Mouse (Mus musculus): ENCODE data around the gene Fign. TPM values are rescaled to one million over a fixed set of nuclear protein-coding genes. Genes with fewer than 3 reads are reported as not detected.
A peak's percentile ranks its signal among the peaks of the same experiment; 100 is the strongest.

Fign gene
- total and polyA plus RNA-seq, 3 experiments = 5.0 to 17.5 (median 8.3) TPM

DNA sequence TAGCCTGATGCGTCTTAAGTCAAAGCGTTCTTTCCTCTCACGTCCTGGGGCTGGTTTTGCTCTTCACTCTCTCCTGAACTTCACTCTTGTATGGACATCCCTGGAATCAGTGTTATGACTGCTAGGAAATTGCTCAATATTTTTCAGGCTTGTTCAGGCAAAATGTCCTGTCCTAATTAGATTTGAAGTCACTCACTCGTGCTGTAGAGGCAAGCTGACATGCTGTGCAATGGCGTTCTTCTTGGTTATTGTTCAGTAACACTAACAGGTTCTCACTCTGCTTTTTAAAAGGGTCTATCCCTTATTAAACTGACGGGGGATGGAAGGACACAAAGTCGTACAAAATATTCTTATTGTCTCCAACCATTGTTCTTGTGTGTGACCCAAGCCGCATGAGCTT, 10.2 kb upstream of the Fign start:
- intact Hi-C loops (cut with DNase I) = loop anchor here (10.0 kb wide), 1 partner anchor 403 kb away; no protein-coding TSS in a partner anchor
- no peak for DNase-seq
- Histone ChIP-seq H3K36me3 (ENCODE audit: control insufficient read depth, insufficient read depth, low read length) (no peaks in the 10 kb centered on the region), H3K27ac (no peak overlapping the region), H3K4me1 (ENCODE audit: control insufficient read depth, insufficient read depth, low read length) (no peaks in the 10 kb centered on the region), H3K4me3 (no peak overlapping the region), H3K27me3 (ENCODE audit: control insufficient read depth, insufficient read depth, low read length) (no peaks in the 10 kb centered on the region), H3K9ac (ENCODE audit: low read depth, low read length) (no peak overlapping the region), H3K79me2 (replicated peaks; ENCODE audit: control insufficient read depth, insufficient read depth, low read length) (no peaks in the 10 kb centered on the region)
- WGBS = 84% methylated on average over 8 of the region's 8 CpGs
- TF ChIP-seq POLR2A (IDR thresholded peaks at IDR 0.05; ENCODE audit: insufficient read depth, low read depth, low read length) (no peak), CTCF (IDR thresholded peaks at IDR 0.05) (no peak), EP300 (IDR thresholded peaks at IDR 0.05; ENCODE audit: insufficient read depth, low read depth, low read length) (no peak)

DNA sequence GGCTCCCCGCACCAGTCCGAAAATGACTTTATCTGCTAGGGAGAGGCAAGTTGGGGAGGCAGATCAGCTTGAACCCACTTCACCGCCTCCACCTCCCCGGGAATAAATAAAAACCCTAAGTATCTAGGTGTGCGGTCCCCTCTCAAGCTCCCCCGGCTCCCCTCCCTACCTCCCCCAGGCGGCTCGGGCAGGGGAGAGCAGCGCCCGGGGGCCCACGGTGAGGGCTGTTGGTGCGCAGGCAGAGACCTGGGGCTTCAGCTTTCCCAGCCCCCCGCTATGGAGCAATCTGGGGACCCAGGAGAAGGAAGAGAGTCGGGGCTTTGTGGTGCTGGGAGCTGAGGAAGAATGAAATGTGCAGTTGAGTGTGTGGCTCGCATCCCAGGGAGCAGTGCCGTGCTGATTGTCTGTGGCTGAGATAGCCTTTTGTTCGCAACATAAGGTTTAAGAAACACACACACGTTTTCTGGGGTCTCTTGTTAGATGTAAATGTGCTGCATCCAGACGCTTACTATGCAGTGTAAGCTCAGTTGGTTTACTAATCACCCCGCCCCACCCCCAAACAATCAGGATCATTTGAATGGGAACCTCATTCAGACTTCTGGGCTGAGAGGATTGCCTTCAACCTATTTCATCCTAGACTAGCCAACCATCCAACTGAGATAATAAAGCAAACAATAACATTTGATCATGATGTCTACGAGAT, 931 bp upstream of the Fign start:
- H3K36me3 ChIP-seq (ENCODE audit: control insufficient read depth, insufficient read depth, low read length) = no peaks in the 10 kb centered on the region
- no peaks in the 10 kb centered on the region for H3K4me1 ChIP-seq (ENCODE audit: control insufficient read depth, insufficient read depth, low read length)
- peak overlapping the region; percentile 70 for H3K4me3 ChIP-seq
- 12% methylated on average over 21 of the region's 21 CpGs for WGBS
- DNase-seq = no peak
- intact Hi-C loops (cut with DNase I) = loop anchor here (5.0 to 10.0 kb wide), 3 partner anchors 46 to 174 kb away; no protein-coding TSS in a partner anchor
- H3K79me2 ChIP-seq (replicated peaks; ENCODE audit: control insufficient read depth, insufficient read depth, low read length) = no peaks in the 10 kb centered on the region
- TF ChIP-seq EP300 (IDR thresholded peaks at IDR 0.05; ENCODE audit: insufficient read depth, low read depth, low read length) = no peak
- no peak for TF ChIP-seq POLR2A (IDR thresholded peaks at IDR 0.05; ENCODE audit: insufficient read depth, low read depth, low read length)
- peak; percentile 54 for TF ChIP-seq CTCF (IDR thresholded peaks at IDR 0.05)
- H3K27ac ChIP-seq = peak overlapping the region; percentile 62
- no peaks in the 10 kb centered on the region for H3K27me3 ChIP-seq (ENCODE audit: control insufficient read depth, insufficient read depth, low read length)
- peak overlapping the region; percentile 72 for H3K9ac ChIP-seq (ENCODE audit: low read depth, low read length)

DNA sequence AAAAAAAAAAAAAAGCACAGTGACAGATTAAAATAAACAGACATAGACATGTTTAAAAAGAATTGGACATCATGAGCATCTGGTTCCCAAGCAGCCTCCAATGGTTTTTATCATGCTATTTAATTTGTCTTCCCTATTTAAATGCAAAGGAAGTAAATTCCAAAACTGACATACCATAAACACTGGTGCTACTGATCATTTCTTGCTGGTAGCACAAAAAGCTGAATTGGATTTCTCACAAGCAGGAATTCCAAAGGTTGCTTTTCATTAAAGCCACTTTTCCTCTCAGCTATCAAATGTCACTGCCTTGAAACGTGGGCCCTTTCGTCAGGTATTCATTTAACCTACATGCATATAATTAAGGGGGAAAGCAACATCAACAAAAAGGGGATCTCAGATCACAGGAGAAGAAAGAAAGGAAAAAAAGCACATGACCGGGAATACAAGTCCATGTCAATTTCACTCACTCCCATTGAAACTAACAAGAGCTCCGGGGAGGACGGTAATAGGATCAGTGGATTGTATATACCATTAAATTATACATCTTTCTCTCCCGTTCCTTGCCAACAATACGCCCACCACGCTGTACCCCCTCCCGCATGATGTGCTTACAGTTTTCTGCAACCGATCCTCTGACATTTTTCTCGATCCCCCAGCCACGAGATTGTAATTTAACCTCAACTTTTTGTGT, 972 bp downstream of the Fign start:
- no peaks in the 10 kb centered on the region for H3K36me3 ChIP-seq (ENCODE audit: control insufficient read depth, insufficient read depth, low read length)
- H3K27me3 ChIP-seq (ENCODE audit: control insufficient read depth, insufficient read depth, low read length) = no peaks in the 10 kb centered on the region
- WGBS = 8% methylated on average over 12 of the region's 12 CpGs
- peak overlapping the region; percentile 63 for H3K9ac ChIP-seq (ENCODE audit: low read depth, low read length)
- peak overlapping the region; percentile 70 for H3K4me3 ChIP-seq
- intact Hi-C loops (cut with DNase I) = loop anchor here (2.0 to 10.0 kb wide), 4 partner anchors 14 to 172 kb away; no protein-coding TSS in a partner anchor
- TF ChIP-seq POLR2A (IDR thresholded peaks at IDR 0.05; ENCODE audit: insufficient read depth, low read depth, low read length) (no peak), CTCF (IDR thresholded peaks at IDR 0.05) (no peak), EP300 (IDR thresholded peaks at IDR 0.05; ENCODE audit: insufficient read depth, low read depth, low read length) (no peak)
- peak overlapping the region; percentile 62 for H3K27ac ChIP-seq
- no peak for DNase-seq
- H3K79me2 ChIP-seq (replicated peaks; ENCODE audit: control insufficient read depth, insufficient read depth, low read length) = no peaks in the 10 kb centered on the region
- no peaks in the 10 kb centered on the region for H3K4me1 ChIP-seq (ENCODE audit: control insufficient read depth, insufficient read depth, low read length)

DNA sequence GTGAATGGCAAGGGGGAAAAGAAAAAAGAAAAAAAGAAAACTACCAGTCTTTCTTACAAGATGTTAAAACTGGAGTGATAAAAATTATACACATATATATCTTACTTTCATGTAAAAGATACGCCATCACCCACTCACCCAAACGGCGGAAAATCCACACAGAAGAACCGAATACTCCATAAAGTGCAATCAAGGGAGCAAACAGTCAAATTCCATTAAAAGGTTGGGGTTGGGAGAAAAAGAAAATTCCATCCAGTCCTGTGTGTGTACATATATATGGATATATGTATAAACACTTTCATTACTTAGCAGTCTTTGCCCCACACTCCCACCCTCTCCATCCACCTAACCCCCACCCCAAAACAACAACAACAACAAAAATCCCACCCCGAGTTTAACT, 1.7 kb downstream of the Fign start:
- WGBS = 64% methylated on average over 5 of the region's 5 CpGs
- Histone ChIP-seq H3K79me2 (replicated peaks; ENCODE audit: control insufficient read depth, insufficient read depth, low read length) (no peaks in the 10 kb centered on the region), H3K4me1 (ENCODE audit: control insufficient read depth, insufficient read depth, low read length) (no peaks in the 10 kb centered on the region), H3K36me3 (ENCODE audit: control insufficient read depth, insufficient read depth, low read length) (no peaks in the 10 kb centered on the region; the same call in 1 of the 2 replicates), H3K27me3 (ENCODE audit: control insufficient read depth, insufficient read depth, low read length) (no peaks in the 10 kb centered on the region), H3K27ac (peak overlapping the region; percentile 62), H3K9ac (ENCODE audit: low read depth, low read length) (peak overlapping the region; percentile 34; the same call in 1 of the 2 replicates), H3K4me3 (peak overlapping the region; percentile 70)
- intact Hi-C loops (cut with DNase I) = loop anchor here (2.0 to 10.0 kb wide), 4 partner anchors 13 to 171 kb away; no protein-coding TSS in a partner anchor
- no peak for DNase-seq
- TF ChIP-seq POLR2A (IDR thresholded peaks at IDR 0.05; ENCODE audit: insufficient read depth, low read depth, low read length) (no peak), CTCF (IDR thresholded peaks at IDR 0.05) (no peak), EP300 (IDR thresholded peaks at IDR 0.05; ENCODE audit: insufficient read depth, low read depth, low read length) (no peak)

DNA sequence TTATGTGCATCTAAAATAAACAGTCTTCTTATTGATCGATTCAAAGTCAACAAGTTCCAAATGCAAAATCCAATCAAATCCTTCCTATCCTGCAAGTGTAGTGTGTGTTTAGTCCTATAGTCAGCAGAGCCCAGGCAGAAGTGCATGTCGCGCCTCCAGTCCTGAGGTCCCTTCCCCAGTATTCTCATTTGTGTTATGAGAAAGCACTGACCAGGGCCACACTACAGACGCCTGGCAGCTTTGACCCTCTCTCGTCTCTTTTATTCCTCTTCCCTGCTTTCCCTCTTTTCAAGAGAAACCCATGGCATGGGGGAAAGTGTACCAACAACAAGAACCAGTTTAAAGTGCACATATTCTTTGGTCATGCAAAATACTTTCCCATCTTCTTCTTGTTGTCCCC, 2.3 kb downstream of the Fign start:
- peak overlapping the region; percentile 62 for H3K27ac ChIP-seq
- TF ChIP-seq POLR2A (IDR thresholded peaks at IDR 0.05; ENCODE audit: insufficient read depth, low read depth, low read length) (0 out of 2 replicates have a peak, but pooled peaks have one; percentile 23), EP300 (IDR thresholded peaks at IDR 0.05; ENCODE audit: insufficient read depth, low read depth, low read length) (no peak), CTCF (IDR thresholded peaks at IDR 0.05) (no peak)
- H3K36me3 ChIP-seq (ENCODE audit: control insufficient read depth, insufficient read depth, low read length) = no peaks in the 10 kb centered on the region; the same call in 1 of the 2 replicates
- H3K79me2 ChIP-seq (replicated peaks; ENCODE audit: control insufficient read depth, insufficient read depth, low read length) = no peaks in the 10 kb centered on the region
- H3K4me3 ChIP-seq = peak overlapping the region; percentile 70
- intact Hi-C loops (cut with DNase I) = loop anchor here (2.0 to 10.0 kb wide), 4 partner anchors 21 to 171 kb away; no protein-coding TSS in a partner anchor
- no peaks in the 10 kb centered on the region for H3K27me3 ChIP-seq (ENCODE audit: control insufficient read depth, insufficient read depth, low read length)
- DNase-seq = peak in 1 of 2 experiments; percentile 19
- H3K9ac ChIP-seq (ENCODE audit: low read depth, low read length) = peak overlapping the region; percentile 52
- no peaks in the 10 kb centered on the region for H3K4me1 ChIP-seq (ENCODE audit: control insufficient read depth, insufficient read depth, low read length)
- WGBS = 62% methylated on average over 5 of the region's 5 CpGs

Measured in heart, adult 2 months (tissue).